Mouse (Mus musculus): ENCODE results near the gene Kbtbd3.

Gene Kbtbd3

DNA sequence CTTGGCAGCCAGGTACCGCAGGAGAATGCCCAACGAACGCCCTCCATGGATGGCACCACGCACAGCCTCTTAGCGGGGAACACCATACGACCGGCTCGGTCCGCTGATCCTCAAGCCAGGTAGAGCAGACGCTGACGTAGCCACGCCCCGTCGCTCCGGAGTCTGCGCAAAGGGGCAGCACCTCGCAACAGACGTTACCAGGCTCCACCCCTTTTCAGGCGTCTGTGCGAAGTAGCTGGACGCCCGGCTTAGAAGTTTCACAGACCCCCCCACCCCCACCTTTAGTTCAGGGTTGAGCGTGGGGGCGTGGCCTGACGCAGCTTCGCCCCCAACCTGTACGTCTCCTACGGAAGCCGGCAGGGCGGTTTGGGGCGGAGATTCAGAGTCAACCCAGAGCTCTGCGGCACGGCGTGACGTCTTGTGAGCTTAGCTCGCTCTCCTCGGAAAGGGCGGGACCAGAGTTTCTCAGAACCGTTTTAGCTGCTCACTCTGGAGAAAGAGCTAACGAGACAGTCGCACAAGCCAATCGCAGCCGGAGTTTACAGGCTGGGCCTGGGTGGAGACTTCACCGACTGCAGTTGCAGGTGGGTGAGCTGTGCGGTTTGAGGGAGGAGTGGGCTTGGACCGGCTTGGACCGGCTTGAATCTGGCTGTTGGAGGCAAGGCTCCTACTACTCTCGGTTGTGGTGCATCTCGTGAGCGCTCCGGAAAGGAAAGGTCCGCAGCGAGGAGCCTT, at the start of gene Kbtbd3, which contains the start of gene Aasdhppt:
Gene Kbtbd3, plus strand, starts transcription at position 483 of the 735 bp plus-strand sequence.
Gene Aasdhppt, minus strand, starts transcription at position 121 of the 735 bp plus-strand sequence.
- peak; percentile 98 to 99 for DNase-seq

DNA sequence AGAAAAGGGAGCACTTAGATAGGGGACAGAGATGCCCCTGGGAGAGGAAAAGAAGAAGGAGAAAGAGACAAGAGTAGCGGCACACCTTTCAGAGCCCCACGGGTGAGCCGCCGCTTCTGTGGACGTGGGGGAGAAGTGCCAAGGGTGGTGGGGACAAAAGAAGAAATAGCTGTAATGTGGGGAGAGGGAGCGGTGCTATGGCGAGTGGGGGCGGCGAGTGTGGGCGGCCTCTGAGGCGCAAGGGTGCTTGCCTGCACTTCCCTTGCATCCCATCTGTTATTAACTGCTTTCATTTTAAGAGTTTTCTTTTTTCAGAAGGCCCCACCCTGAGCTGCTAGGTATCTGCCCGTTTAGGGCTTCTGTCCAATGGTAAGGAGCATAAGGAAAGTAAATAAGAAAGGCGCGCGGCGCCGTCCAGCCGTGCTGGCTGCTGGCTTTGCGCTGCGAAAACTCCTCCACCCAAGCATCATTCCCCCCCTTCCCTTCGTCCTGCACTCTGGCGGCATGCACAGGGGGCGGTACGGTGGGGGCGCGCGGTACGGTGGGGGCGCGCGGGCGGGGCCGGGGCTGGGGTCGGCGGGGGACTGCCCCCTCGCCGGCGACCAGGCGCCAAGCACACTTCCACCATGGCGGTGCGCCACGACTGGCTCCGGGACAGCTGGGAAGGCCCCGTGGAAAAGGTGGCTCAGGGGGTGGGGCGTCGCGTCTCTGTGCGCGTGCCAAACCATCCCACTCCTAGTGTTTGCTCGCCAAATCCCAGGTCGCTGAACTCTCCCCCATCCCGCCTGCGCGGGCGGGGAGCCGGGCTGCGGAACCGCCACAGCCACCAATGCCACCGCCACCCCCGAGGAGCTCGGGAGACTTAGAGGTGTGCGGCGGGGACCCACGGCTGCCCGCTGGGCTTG, 49.5 kb upstream of the Kbtbd3 start:
- DNase-seq, result peak; percentile 48 to 82

DNA sequence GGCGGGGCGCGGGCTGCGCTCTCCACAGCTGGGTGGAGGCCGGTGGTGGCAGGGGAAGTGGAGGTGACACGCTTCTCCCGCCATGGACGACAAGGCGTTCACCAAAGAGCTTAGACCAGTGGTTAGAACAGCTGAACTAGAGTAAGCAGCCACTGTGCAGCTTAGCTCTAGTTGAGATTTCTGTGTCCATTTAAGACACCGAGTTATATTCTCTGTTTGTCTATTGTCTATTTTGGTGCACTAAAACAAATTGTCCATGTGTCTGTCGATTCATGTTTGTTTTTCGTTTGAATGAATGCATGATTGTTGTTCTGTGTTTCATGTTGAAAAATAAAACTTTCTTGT, 48.9 kb upstream of the Kbtbd3 start:
- DNase-seq, result no peak

DNA sequence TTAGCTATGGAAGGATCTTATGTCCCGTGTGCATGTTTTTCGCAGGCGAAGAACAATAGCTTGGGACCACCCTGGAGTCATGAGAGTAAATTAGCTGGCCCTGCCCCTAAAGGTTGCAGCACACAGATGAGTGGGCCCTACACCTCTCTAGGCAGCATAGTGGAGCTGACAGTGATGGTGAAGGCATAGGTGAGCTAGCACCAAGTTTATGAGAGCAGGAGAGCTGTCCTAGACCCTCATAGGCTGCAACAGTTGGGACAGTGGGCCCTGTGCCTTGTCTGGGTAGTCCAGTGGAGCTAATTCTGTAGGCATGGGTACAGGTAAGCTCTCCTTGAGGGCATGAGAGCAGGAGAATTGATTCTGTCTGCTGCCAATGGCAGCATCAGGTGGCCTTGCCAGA, 42.8 kb upstream of the Kbtbd3 start:
- DNase-seq, result no peak

DNA sequence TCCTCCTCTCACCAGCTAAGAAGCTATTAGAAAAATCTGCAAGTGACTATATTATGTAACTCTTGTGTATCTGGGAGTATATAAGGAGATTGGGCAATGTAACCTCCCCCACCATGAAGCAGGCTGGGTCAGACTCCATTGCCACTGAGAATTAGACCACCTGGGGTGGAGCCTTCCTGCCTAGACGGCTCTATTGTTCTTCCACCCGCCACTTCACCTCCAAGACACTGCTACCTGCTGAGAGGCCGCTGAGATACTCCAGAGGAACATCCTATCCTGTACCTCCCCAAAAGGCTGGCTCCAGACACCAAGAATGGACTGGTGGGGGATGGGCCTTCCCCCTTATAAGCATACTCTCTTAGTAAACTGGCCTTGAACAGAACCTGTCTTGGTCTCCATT, 25.8 kb upstream of the Kbtbd3 start:
- no peak for DNase-seq

DNA sequence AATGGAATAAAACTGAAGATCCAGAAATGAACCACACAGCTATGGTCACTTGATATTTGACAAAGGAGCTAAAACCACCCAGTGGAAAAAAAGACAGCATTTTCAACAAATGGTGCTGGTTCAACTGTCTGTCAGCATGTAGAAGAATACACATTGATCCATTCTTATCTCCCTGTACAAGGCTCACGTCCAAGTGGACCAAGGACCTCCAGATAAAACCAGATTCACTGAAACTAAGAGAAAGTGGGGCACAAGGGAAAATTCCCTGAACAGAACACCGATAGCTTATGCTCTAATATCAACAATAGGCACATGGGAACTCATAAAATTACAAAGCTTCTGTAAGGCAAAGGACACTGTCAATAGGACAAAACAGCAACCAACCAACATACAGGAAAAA, 9.2 kb upstream of the Kbtbd3 start:
- DNase-seq, result no peak

DNA sequence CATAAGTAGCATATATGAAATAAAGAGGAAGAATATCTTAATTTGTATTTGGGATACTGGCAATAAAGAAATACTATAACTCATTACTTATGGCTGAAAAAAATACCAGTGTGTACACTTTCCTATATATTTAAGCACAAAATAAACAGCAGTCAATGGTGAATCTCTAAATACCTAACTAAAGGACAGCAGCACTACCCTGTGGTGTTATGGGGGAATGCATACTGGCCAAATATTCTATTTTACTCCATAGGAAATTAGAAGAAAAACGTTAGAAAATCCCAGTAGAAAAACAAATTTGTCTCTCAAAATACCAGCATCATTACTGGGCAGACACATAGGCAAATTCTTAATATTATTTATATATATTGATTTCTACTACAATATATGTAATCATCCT, 4.8 kb upstream of the Kbtbd3 start:
- no peak for DNase-seq

DNA sequence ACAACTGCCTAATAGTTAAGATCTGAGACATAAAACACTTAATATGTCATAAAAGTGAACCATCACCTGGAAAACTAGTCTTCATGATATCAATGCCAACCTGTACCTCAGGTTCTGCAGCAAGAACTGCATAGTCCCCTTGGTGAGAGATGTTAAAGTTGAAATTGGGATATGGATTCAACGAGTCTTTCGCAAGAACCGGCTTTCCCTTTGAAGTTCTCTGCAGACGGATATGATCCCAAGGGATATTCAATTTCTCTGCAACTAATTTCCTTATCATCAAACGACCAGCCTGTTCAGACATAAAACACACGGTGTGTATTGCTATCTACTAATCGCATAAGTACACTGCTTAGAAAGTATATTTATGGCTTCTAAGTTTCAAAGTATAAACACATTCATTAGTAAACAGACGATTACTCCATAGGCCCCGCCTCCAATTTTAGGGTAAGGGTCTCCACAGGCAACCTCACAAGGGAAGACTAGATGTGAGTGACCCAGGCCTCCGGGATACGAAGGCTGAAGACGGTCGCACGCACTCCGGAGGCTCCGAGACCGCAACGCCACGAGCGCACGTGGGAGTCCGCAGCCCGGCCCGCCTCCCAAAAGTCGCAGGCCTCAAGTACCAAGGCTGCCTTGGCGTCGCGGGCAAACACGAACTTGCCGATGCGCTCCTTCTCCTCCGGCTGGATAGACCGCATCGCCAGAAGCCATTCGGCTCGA, 844 bp upstream of the Kbtbd3 start:
- no peak for DNase-seq

DNA sequence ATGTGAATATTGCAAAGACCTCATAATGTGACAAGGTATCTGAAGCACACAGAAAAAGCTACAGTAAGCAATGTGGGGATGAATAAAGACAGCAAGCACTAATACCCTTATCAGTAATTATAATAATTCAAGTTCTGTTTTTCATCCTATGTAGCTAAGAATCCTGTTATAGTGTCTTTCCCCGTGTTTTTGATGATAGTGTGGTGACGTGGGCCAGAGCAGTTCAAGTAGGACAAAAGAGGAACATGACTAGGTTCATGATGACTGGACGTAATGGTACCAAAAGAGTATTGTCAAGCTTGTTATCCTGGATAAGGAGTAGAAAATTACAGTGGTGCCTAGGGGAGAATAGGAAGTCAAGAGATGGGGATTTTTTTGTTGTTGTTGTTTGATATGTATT, 1.1 kb downstream of the Kbtbd3 start:
- DNase-seq, result no peak

DNA sequence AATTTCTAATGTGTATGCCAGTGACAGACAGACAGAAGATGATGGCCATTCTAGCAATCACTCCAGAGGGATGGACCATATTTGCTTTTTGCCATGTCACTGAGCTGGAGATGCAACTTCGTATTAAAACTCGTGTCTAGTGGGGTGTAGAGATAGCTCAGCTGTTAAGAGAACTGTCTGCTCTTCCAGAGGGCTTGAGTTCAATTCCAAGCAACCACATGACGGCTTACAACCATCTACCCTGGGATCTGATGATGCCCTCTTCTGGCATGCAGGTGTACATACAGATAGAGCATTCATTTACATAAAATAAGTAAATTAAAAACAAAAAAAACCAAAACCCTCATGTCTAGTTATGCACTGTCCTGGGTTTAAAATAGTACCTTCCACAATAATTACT, 1.5 kb downstream of the Kbtbd3 start:
- no peak for DNase-seq

DNA sequence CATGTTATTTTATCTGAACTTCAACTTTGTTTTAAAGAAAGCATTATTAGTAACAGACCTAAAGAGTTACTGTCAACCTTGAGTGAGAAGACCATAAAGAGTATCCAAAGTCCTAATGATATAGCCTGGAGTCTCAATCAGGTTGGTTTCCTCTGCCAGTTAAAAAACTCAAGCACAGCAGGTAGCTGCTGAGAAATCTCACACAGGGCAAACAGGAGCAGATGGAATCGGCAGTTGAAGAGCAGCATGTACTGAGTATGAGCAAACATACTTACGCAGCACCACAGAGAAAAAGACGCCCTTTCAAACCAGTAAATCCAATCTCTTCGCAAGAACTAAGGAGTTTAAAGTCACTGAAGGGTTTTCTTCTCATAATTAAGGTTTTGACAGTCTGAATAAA, 4.3 kb downstream of the Kbtbd3 start:
- DNase-seq, result peak; percentile 45 to 62

DNA sequence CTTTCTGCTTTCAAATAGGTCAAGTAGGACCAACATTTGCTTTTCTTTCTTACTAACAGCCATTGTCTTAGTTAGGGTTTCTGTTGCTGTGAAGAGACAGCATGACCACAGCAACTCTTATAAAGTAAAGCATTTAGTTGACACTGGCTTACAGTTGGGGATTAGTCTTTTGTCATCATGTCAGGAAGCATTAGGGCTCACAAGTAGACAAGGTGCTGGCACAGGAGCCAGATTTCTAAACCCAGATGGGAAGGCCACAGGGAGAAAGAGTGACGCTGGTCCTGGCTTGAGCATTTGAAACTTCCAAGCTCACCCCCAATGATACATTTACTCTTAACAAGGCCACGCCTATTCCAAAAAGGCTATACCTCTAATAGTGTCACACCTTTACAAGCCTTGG, 6.1 kb downstream of the Kbtbd3 start:
- no peak for DNase-seq

DNA sequence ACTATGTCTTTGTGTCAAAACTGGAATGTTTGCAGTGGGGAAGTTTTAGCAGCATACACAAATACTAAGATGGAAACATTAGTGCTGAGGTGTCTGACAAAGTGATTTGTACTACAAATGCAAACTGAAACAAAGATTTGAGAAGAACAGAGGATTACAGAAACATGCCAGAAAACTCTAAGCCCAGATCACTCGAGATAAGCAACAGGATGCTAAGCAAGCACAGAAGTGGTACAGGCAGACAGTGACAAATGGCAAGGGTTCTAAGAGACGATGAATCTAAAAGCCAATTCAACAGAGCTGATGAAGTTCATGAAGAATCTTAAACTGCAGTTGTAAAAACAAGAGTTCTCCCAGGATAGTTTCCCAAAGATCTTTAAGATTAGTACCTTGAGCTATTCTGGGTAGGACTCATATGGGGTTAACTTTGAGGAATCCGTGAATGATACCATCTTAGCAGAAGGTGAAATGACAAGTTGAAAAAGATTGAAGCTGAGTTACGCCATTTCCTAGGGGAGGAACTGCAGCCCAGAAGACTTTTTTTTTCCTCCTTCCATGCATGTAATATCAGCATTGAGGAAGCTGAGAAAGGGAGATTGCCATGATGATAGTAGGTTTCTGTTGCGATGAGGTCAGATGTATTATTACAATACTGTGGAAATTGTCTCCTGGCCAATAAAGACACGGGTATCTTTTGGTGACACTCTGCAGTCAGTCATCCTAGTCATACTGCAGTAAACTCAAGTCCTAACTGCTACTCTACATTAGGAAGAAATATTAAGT, 9.5 kb downstream of the Kbtbd3 start:
- no peak for DNase-seq

DNA sequence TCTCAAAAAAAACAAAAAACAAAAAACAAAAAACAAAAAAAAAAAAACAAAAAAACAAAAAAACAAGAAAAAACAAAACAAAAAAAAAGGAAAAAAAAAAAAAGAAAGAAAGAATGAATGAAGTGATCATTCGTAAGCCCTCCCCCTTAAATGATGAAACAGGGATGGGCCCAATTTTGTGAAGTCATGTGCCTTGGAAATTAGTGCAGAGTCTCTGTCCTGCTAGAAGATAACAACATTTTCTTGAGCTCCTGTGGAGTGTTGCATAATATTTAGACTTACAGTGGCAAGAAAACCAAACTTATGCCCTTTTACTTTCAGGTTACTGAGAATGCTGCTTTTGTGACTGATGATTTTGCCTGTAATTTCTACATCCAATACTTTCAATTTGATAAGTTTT, 43.5 kb downstream of the Kbtbd3 start:
- no peak for DNase-seq

DNA sequence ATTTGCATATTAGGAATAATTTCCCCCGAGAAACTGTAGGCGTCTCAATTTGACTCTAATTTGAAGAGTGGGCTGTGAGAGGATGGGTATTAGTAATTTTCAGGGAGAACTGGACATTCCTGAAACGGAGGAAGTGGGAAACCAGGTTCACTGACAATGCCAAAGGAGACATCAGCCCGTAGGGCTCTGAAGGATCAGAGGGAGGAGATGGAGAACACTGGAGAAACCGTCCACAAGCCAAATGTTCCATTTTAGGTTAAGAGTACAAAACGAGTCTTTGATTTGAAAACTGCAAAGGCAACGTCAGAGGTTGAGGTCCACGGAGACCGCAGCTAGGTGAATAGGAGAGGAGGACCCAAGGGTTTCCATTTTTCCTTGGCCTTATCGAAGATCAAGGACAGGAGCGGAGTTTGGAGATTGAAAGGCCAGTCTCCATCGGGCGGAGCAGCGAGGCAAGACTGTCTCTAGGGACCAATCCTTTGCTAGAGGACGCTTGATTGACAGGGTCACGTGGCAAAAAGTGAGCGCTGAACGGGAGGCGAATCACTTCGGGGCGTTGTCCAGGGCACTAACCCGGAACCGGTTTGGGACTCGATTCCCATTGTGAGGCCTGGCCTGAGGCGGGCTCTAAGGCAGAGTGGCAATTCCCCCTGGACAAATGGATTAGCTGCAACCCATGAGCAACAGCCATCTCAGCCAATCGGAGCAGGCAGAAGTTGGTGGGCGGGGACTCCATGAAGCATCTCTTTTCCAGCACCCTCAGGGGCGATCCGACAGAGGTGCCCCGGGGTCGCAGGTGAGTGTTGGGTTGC, 66.4 kb downstream of the Kbtbd3 start, which contains the start of gene Msantd4:
Gene Msantd4, plus strand, starts transcription at position 735 of the 812 bp plus-strand sequence.
- DNase-seq, result peak; percentile 94 to 95

DNA sequence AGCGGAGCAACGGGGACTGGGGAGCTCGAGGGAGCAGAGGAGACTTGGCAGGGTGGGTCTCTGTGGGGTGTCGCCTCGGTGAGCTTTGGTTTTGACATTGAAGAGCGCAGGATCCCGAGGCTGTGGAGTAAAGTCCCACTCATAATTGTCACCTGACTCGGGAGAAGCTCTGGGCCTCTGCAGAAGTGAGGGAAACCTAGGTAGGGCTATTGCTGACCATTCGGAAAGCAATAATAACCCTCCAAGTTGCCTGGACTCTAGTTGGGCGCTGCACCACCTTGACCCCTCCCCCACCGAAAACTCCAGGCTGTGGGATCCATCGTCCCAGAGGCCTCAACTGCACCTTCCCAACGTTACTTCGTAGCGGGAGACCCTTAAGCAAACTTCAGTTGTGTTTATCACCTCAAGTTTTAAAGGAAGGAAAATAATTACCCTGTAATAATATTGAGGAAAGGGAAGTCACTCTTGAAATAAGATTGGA, 67.0 kb downstream of the Kbtbd3 start:
- DNase-seq, result peak in 1 of 2 experiments; percentile 65
